Comparison of ENCODE assay signal across 8 mouse cellular contexts in the genomic region with DNA sequence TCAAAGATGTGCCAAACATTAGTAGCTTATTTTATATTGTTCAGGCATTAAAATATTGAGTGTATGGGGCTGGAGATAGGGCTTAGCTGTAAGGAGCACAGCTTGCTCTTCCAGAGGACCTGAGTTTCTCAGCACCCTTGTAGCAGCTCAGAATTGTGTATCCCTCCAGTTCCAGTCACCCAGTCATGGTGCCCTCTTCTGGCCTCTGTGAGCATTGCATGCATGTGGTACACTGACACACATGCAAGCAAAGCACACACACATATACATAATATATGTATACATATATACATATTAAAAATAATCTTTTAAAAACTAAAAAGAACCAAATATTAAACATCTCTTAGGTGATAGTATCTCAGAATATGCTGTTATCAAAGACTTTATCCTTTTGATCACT. TPM values are rescaled to one million over a fixed set of nuclear protein-coding genes. Genes with fewer than 3 reads are reported as not detected.
DNase-seq lines count a peak whose midpoint lies in the region; ATAC-seq and TF ChIP-seq lines count a peak whose summit lies in the region.

No protein-coding gene starts in this region.

- H3K36me3 ChIP-seq in hindbrain, postnatal 0 days (ENCODE audit: insufficient read depth, low read length), result peaks cover 37% of the 10 kb centered on the region; the same call in 1 of the 2 replicates

- H3K4me2 ChIP-seq in hindbrain, postnatal 0 days (ENCODE audit: low read depth, low read length), result no peak overlapping the region

- no peak for TF ChIP-seq POLR2A in cortical plate, adult 2 months (IDR thresholded peaks at IDR 0.05; ENCODE audit: extremely low read depth, insufficient read depth, low read length)

- H3K27me3 ChIP-seq in hindbrain, postnatal 0 days (ENCODE audit: insufficient read depth, low read length), result no peaks in the 10 kb centered on the region

- H3K27ac ChIP-seq in cortical plate, adult 2 months (ENCODE audit: insufficient read depth, low read length), result no peak overlapping the region
- H3K27ac ChIP-seq in hindbrain, postnatal 0 days, result no peak overlapping the region

- H3K9me3 ChIP-seq in hindbrain, postnatal 0 days (ENCODE audit: low read length), result no peaks in the 10 kb centered on the region

- peak; percentile 42 to 52 for DNase-seq in cerebellum, adult 18-20 months
- DNase-seq in cerebellum, adult 9-11 months, result no peak
- DNase-seq in right cerebral cortex, postnatal 10 days (ENCODE audit: low spot score in 2 of 2), result peak; percentile 57 to 68
- DNase-seq in right cerebral cortex, adult 2 months (ENCODE audit: low spot score in 2 of 2), result no peak
- DNase-seq in hindbrain, postnatal 0 days (ENCODE audit: low spot score), result peak; percentile 64
- DNase-seq in lung, postnatal 36 days, result peak; percentile 79
- peak; percentile 33 for DNase-seq in testis, postnatal 14 days (ENCODE audit: low spot score)

- no peaks in the 10 kb centered on the region for H3K4me1 ChIP-seq in cortical plate, adult 2 months (ENCODE audit: control insufficient read depth, insufficient read depth, low read length)
- H3K4me1 ChIP-seq in hindbrain, postnatal 0 days (ENCODE audit: insufficient read depth, low read length), result no peaks in the 10 kb centered on the region

- no peak overlapping the region for H3K9ac ChIP-seq in hindbrain, postnatal 0 days (replicated peaks; ENCODE audit: low read length)

- peak; percentile 57 for TF ChIP-seq CTCF in cortical plate, adult 2 months (IDR thresholded peaks at IDR 0.05; ENCODE audit: extremely low read depth, insufficient read depth, low read length)
- peak; percentile 81 for TF ChIP-seq CTCF in hindbrain, postnatal 0 days (IDR thresholded peaks at IDR 0.05; ENCODE audit: low read depth)

- no peak for ATAC-seq in hindbrain, postnatal 0 days

- H3K4me3 ChIP-seq in cortical plate, adult 2 months (ENCODE audit: insufficient read depth, low read length), result no peak overlapping the region
- H3K4me3 ChIP-seq in hindbrain, postnatal 0 days (ENCODE audit: low read length), result no peak overlapping the region

RNA-seq across cellular contexts. Expression of a gene that starts 35.9 kb away (rescaled TPM):
- polyA plus RNA-seq in cortical plate, adult 2 months (2012; rRNA removed), result 152 and 158 TPM in 2 replicates
- total RNA-seq in hindbrain, postnatal 0 days (2014; rRNA removed), result 36.8 and 36.9 TPM in 2 replicates
- polyA plus RNA-seq in hindbrain, postnatal 0 days (2015; fragmentation: Nextera tagmentation; extraction: Ambion mirVana), result 51.2 and 52.3 TPM in 2 replicates

Comparison
In these comparisons a context has a peak if more than half of its experiments do, and no peak if none do; other contexts are left out.
1. DNase-seq: peak in cerebellum, adult 18-20 months (2 of 2), right cerebral cortex, postnatal 10 days (2 of 2), hindbrain, postnatal 0 days (single experiment), lung, postnatal 36 days (single experiment) and testis, postnatal 14 days (single experiment); none in cerebellum, adult 9-11 months (single experiment) and right cerebral cortex, adult 2 months (0 of 2).